In genomic region chr1:193144516-193144915, GRCm38 (mm10) we compare ENCODE assay signal across 23 mouse cellular contexts. TPM values are rescaled to one million over a fixed set of nuclear protein-coding genes. Genes with fewer than 3 reads are reported as not detected.
"Had no signal": no experiment of that assay in that cellular context is flagged by ENCODE, and none has a peak within 500 bp of the region (broad histone marks: within the 10 kb centered on the region; RNA-seq: fewer than 3 reads in every experiment).

No protein-coding gene starts in this region.

- H3K4me1 ChIP-seq: liver, embryonic 12.5 days; liver, embryonic 15.5 days; lung, embryonic 15.5 days; midbrain, embryonic 13.5 days; neural tube, embryonic 13.5 days; stomach, embryonic 15.5 days had no signal

- H3K4me3 ChIP-seq: limb, embryonic 10.5 days; limb, embryonic 13.5 days; liver, embryonic 12.5 days; liver, embryonic 15.5 days; lung, embryonic 15.5 days; megakaryocyte, embryonic 14.5 days; midbrain, embryonic 10.5 days; midbrain, embryonic 13.5 days; myocyte; neural tube, embryonic 13.5 days; stomach, embryonic 15.5 days had no signal

- DNase-seq: kidney, adult 11 months; kidney, adult 9 months; kidney, postnatal 14 days; kidney, postnatal 4 days; liver; lung, adult 18-20 months; lung, postnatal 10 days; lung, postnatal 36 days; retina, postnatal 1 day; right cerebral cortex, postnatal 25 days; spleen, adult 18-20 months had no signal

- H3K36me3 ChIP-seq: limb, embryonic 10.5 days; limb, embryonic 13.5 days; liver, embryonic 12.5 days; liver, embryonic 15.5 days; lung, embryonic 15.5 days; midbrain, embryonic 10.5 days; midbrain, embryonic 13.5 days; neural tube, embryonic 13.5 days; stomach, embryonic 15.5 days had no signal

- H3K9ac ChIP-seq: limb, embryonic 13.5 days; liver, embryonic 12.5 days; liver, embryonic 15.5 days; lung, embryonic 15.5 days; midbrain, embryonic 13.5 days; neural tube, embryonic 13.5 days; stomach, embryonic 15.5 days had no signal

- H3K27me3 ChIP-seq: lung, embryonic 15.5 days; midbrain, embryonic 13.5 days; stomach, embryonic 15.5 days had no signal

- H3K27ac ChIP-seq: limb, embryonic 10.5 days; limb, embryonic 13.5 days; liver, embryonic 12.5 days; liver, embryonic 15.5 days; lung, embryonic 15.5 days; midbrain, embryonic 10.5 days; midbrain, embryonic 13.5 days; neural tube, embryonic 13.5 days; stomach, embryonic 15.5 days had no signal

RNA-seq across cellular contexts. Expression of gene Irf6, which starts 8.4 kb away (rescaled TPM):
- total RNA-seq: monocyte, adult 5-6 weeks had no signal
